Mouse (Mus musculus): ENCODE data around the gene Ccl9.
"Not testable (repeated sequence)": the region's sequence is repeated elsewhere in the genome, so short reads cannot be mapped to it uniquely, and the experiment has no call there.

The Ccl9 gene

GRCm38 (mm10) chr11:83578999-83579398 lies 563 bp upstream of the Ccl9 start:
- no peak for DNase-seq

- no peak for DNase-seq
Measured at GRCm38 (mm10) chr11:83576927-83577555, 1.4 kb downstream of the Ccl9 start.

DNA sequence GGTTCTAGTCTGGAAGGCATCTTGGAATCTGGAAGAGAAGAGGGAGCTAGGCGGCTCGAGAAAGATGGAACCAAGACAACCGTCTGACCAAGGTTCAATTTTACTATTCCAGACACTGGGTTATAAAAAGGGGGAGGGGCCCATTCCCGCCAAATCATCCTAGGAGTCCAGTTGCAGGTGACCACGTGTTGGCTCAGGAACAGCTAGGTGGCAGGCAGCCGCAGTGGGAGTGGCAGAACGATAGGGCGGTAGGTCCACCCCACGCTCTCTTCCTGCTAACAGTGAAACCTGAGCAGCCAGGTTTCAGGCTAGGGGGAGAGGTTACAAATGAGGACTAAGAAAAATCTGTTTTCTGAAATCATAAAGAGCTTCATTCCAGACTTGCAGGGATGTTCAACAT lies 5.6 kb downstream of the Ccl9 start:
- DNase-seq = no peak

DNA sequence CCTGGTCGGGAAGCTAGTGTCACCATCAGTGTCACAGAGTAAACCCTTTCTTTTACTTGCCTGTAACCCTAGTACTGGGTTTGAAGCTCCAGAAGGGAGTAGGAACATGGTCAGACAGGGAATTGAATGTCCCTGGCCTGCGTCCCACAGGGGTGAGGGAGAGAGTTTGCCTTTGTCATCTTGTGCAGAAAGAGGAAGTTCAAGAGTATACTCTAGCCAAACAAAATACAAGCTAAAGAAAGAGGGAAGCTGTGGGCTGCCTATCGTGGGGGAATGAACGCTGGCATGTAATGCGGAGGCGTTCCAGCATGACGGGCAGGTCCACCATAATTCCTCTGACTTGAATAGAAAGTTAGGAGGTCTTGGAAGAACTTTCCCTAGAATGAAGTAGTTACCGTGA lies 6.2 kb downstream of the Ccl9 start:
- DNase-seq = no peak

GRCm38 (mm10) chr11:83570189-83570588 lies 8.2 kb downstream of the Ccl9 start:
- DNase-seq = no peak

- no peak for DNase-seq
Measured at GRCm38 (mm10) chr11:83569249-83569648, 9.2 kb downstream of the Ccl9 start.

DNA sequence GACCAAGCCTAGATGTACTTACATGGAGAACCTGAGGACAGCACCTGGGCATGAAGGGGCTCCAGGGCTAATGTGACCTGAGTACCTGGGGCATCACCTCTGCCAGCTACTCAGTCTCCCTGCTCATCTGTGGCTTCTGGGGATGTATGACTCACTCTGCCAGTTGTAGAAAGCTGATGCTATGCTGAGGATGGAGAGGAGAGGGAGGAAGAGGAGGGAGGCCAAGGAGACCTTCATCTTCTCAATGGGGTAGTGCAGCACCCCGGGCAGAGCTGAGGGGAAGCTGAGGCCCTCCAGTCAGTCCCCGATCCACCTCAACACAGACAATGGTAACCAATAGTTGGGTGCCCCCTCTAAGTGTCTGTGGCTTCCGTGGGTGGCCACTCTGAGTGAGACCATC lies 9.7 kb downstream of the Ccl9 start:
- DNase-seq = no peak

- no peak for DNase-seq
Measured at GRCm38 (mm10) chr11:83568061-83568460, 10.4 kb downstream of the Ccl9 start.

- DNase-seq = no peak
Measured at GRCm38 (mm10) chr11:83567311-83567710, 11.1 kb downstream of the Ccl9 start.

DNA sequence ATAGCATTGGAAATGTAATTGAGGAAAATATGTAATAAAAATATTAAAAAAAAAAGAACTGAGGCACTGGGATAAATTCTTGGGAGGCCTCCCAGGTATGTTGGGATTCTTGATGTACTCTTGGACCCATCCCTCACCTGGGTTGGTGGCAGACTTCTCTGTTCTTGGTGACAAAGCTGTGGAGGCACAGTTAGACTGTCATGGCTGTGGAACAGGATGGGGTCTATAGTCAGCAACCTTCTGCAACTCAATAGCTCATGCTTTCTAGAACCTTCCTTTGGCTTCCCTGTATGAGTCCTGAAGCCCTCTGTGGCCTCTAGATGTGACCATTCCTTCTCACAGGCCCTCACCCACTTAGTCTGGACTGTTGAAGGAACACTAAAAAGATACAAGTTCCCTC lies 11.8 kb downstream of the Ccl9 start:
- no peak for DNase-seq

DNA sequence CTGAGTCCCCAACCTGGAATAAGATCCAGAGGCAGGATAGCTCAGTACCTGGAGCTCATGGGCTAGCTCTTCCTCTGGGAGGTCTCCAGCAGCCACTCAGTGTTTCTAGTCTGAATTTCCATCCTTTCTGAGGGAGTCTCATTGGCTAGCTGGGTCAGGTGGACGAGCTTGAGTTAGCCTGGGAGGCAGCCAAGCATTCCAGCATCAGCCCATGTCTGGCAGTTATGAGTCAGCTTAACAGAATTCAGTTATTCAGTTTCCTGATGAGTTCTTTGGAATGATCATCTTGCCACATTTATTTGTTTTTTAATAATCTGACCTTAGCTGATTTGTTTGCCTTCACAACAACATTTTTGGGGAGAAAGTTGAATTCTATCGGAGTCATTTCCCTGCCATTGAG lies 14.7 kb downstream of the Ccl9 start:
- DNase-seq = peak in 1 of 2 experiments; percentile 20

- no peak for DNase-seq
Measured at GRCm38 (mm10) chr11:83562311-83562887, 16.0 kb downstream of the Ccl9 start.

- no peak for DNase-seq
Measured at GRCm38 (mm10) chr11:83560405-83560804, 18.0 kb downstream of the Ccl9 start.

DNA sequence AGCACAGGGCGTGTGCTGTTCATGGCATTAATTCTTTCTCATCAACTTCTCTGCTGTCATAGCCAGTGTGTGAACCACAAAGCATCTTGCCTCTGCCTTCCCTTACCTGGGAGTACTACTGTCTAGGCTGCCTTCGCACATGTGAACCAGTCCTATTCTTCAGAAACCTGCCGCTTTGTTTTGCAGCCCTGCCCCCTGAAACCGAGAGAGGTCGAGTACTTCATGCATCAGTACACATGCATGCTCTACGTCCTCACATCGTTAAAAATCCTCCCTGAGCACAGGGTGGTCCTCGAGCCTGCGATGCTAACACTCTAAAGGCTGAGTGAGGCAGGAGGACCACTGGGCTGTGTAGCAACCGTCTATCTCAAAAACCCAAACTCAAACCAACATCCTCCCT lies 21.4 kb downstream of the Ccl9 start:
- DNase-seq = no peak

- peak; percentile 48 to 49 for DNase-seq
Measured at GRCm38 (mm10) chr11:83556085-83556781, 22.2 kb downstream of the Ccl9 start.

DNA sequence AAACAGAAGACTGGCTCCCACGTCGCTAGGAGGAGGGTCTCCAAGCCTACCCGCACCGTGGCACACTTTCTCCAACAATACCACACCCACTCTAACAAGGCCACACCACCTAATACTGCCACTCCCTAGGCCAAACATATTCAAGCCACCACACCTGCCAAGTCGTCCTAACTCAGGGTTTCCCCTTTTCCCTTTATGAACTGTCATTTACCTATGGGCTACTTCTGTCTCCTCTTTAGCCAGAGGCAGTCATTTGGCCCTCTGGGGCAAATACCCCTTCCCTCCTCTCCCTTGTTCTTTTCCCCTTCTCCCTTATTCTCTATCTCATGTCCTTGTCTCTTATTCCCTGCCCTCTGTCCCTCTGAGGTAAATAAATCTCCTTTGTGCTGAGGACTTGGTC lies 26.8 kb downstream of the Ccl9 start:
- DNase-seq = no peak

DNA sequence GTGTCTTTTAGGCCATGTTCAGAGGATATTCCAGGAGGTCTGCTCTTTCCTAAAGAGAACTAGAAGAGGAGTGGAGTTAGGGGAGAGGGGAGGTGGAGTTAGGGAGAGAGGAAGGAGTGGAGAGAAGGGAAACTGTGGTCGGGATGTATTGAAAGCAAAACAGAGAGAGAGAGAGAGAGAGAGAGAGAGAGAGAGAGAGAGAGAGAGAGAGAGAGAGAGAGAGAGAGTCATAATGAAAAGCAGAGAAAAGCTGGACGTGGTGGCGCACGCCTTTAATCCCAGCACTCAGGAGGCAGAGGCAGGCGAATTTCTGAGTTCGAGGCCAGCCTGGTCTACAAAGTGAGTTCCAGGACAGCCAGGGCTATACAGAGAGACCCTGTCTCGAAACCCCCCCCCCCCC lies 27.4 kb downstream of the Ccl9 start:
- not testable (repeated sequence) for DNase-seq

- no peak for DNase-seq
Measured at GRCm38 (mm10) chr11:83550186-83550632, 28.2 kb downstream of the Ccl9 start.

- DNase-seq = no peak
Measured at GRCm38 (mm10) chr11:83544214-83544613, 34.2 kb downstream of the Ccl9 start.

GRCm38 (mm10) chr11:83541415-83541814 lies 37.0 kb downstream of the Ccl9 start:
- no peak for DNase-seq

DNA sequence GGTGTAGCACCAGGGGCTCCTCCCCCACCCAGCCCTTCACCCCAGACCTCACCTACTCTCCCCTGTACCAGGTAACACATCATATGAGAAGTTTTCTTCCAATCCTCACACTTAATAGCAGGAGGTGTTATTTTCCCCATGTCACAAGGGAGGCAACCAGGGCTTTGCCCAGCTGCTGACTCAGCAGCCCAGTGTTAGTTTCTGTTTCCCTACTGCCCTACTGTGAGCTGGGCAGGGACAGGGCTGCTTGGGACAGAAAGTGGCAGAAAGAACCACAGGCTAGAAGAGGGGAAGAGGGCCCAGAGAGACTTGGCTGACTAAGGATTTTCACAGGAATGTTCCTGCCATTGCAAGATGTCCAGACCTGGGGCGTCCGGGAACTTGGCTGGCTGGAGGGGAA lies 37.5 kb downstream of the Ccl9 start:
- DNase-seq = no peak

GRCm38 (mm10) chr11:83538705-83539314 lies 39.6 kb downstream of the Ccl9 start:
- no peak for DNase-seq

GRCm38 (mm10) chr11:83536831-83537230 lies 41.6 kb downstream of the Ccl9 start:
- DNase-seq = no peak

Data from cerebellum, postnatal 14 days (tissue).